Mouse (Mus musculus) macrophage (primary cell): ENCODE data around the gene Osbpl5. TPM values are rescaled to one million over a fixed set of nuclear protein-coding genes. Genes with fewer than 3 reads are reported as not detected.

ENCODE experiments used
- H3K27ac ChIP-seq: fragments of 350-480 bp; formaldehyde crosslinking; 2 replicates; pipeline ENCODE4 v1.9.0; 2021
- H3K36me3 ChIP-seq: fragments of 350-480 bp; formaldehyde crosslinking; 2 replicates; pipeline ENCODE4 v1.9.0; 2021; ENCODE audit errors: inconsistent target
- H3K4me3 ChIP-seq: fragments of 350-480 bp; formaldehyde crosslinking; 2 replicates; pipeline ENCODE4 v1.9.0; 2021; ENCODE audit errors: inconsistent target
- H3K79me2 ChIP-seq: fragments of 350-480 bp; formaldehyde crosslinking; 2 replicates; pipeline ENCODE4 v1.9.0; 2021; ENCODE audit errors: inconsistent target
- WGBS: methylation state at CpG from one replicate; pipeline ENCODE4 v1.1.7; 2026; ENCODE audit warnings: inconsistent platforms; ENCODE audit not compliant: missing documents; 5-methylcytosine and 5-hydroxymethylcytosine counted together
- polyA plus RNA-seq: library from polyadenylated mRNA; stranded (reverse); fragments of 250-400 nt; gene quantifications from 3 replicates; pipeline ENCODE4 v1.2.4, GENCODE M21; 2018; ENCODE audit warnings: inconsistent platforms

The Osbpl5 gene
- polyA plus RNA-seq, 1 experiment from 2014 or later: 1.2 TPM

- Histone ChIP-seq H3K36me3 (no peaks in the 10 kb centered on the region), H3K79me2 (no peaks in the 10 kb centered on the region), H3K27ac (no peak within 1 kb of the TSS), H3K4me3 (no peak within 1 kb of the TSS)
- 89% methylated on average over 6 of the region's 6 CpGs for WGBS
Observed at GRCm38 (mm10) chr7:143766893-143767292, 10.1 kb upstream of the Osbpl5 start, which contains the start of gene Mrgprg. TSS of gene Mrgprg (minus strand) at chr7:143766993.

- WGBS: 9% methylated on average over 19 of the region's 19 CpGs
- H3K79me2 ChIP-seq: no peaks in the 10 kb centered on the region
- H3K4me3 ChIP-seq: no peak overlapping the region
- H3K27ac ChIP-seq: no peak overlapping the region
- no peaks in the 10 kb centered on the region for H3K36me3 ChIP-seq
Observed at GRCm38 (mm10) chr7:143764876-143765530, 8.2 kb upstream of the Osbpl5 start.

DNA sequence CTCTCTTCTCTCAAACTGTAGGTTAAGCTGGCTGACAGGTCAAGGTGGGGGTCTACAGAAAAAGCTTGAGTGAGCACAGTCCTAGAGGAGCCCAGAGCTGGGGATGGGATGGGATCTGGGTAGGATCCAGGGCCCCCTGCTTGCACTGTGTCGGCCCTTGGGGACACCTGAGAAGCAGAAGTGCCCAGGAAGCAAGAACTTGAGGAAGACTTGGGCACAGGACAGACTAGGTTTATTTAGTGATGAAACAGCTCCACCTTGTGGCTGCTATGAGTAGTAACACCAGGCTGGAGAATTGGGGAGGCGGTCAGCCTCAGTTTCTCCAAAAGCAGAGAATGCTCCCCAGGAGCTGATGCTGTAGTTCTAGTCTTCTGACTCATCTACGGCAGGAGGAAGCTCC lies 7.0 kb upstream of the Osbpl5 start:
- no peaks in the 10 kb centered on the region for H3K79me2 ChIP-seq
- 15% methylated on average over 3 of the region's 3 CpGs for WGBS
- H3K4me3 ChIP-seq: no peak overlapping the region

GRCm38 (mm10) chr7:143758956-143759355 lies 2.2 kb upstream of the Osbpl5 start:
- H3K79me2 ChIP-seq: no peaks in the 10 kb centered on the region
- no peak overlapping the region for H3K27ac ChIP-seq
- H3K36me3 ChIP-seq: no peaks in the 10 kb centered on the region
- WGBS: 86% methylated on average over 3 of the region's 3 CpGs
- H3K4me3 ChIP-seq: no peak overlapping the region

More for the DNA sequence above, 7.0 kb upstream of the Osbpl5 start:
- no peaks in the 10 kb centered on the region for H3K36me3 ChIP-seq
- no peak overlapping the region for H3K27ac ChIP-seq

DNA sequence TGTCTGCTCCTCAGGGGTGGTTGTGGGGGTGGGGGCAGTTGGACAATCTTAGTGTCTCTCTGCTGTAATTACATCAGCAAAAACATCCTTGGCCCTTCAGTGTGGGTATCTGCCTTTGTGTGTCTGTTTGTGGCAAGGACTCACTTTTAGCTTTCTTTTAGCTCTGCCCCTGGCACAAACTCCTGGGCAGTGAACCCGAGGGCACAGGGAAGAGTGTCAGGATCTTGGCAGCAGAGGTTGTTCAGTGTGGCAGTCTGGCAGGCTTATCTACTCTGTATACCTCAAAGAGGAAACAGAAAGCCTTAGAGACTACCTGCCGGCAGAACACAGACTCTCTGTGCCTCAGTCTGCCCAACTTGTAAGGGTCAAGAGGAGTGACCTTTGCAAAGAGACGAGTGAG lies 911 bp upstream of the Osbpl5 start:
- no peaks in the 10 kb centered on the region for H3K79me2 ChIP-seq
- H3K27ac ChIP-seq: no peak overlapping the region
- no peaks in the 10 kb centered on the region for H3K36me3 ChIP-seq
- WGBS: 51% methylated on average over 3 of the region's 3 CpGs
- H3K4me3 ChIP-seq: no peak overlapping the region

DNA sequence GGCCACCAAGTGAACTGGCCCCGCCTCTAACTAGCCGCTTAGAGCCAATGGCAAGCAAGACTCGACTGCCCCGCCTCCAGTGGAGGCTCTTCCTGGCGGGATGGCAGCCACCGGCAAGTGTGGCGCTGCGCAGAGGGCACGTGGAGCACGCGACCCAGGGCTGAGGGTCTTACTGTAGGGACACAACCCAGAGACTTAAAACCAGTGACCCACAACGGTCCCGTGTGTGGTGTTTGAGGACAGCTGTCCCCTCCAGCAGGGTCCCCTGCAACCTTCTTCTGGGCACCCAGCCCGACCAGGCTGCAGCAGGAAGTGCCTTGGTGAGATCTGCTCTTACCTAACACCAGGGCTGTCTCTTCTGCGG lies 224 bp upstream of the Osbpl5 start:
- no peak overlapping the region for H3K27ac ChIP-seq
- H3K4me3 ChIP-seq: no peak overlapping the region; the same call in 1 of the 2 replicates
- H3K36me3 ChIP-seq: no peaks in the 10 kb centered on the region
- under 1% methylated on average over 14 of the region's 15 CpGs for WGBS
- no peaks in the 10 kb centered on the region for H3K79me2 ChIP-seq

DNA sequence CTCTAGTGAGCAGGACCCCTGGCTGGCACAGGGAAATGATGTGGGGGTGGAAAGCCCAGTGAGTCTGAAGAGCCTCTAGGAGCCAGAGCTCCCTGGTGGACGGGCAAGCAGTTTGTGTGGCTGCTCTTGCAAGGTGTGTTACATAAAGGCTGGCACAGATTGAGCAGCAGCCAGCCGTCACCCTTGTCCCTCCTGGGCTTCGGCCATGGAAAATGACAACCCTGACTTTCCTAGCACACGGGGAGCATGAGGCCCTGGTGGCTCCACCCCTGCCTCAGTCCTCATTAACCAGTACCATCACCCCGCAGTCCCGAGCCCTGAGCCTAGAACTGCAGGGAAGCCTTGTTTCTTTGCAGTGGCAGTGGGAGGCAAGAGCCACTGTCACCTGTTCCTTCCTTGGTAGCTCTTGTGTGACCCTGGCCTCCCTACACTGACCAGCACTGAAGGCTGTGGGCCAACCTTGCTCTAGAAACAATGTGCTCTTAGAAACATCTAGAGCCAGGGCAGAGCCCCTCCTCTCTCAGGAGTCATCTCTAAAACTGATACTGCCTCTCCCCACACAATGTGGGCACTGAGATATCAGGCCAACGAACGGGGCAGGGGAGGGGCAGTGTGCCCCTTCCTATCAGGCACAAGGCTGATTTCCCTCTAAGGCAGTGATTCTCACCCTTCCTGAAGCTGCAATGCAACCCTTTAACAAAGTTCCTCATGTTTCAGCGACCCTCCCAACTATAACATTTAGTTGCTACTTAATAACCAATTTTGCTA lies 1.2 kb downstream of the Osbpl5 start:
- H3K79me2 ChIP-seq: no peaks in the 10 kb centered on the region
- H3K36me3 ChIP-seq: no peaks in the 10 kb centered on the region
- no peak overlapping the region for H3K4me3 ChIP-seq
- no peak overlapping the region for H3K27ac ChIP-seq
- WGBS: 74% methylated on average over 9 of the region's 9 CpGs

DNA sequence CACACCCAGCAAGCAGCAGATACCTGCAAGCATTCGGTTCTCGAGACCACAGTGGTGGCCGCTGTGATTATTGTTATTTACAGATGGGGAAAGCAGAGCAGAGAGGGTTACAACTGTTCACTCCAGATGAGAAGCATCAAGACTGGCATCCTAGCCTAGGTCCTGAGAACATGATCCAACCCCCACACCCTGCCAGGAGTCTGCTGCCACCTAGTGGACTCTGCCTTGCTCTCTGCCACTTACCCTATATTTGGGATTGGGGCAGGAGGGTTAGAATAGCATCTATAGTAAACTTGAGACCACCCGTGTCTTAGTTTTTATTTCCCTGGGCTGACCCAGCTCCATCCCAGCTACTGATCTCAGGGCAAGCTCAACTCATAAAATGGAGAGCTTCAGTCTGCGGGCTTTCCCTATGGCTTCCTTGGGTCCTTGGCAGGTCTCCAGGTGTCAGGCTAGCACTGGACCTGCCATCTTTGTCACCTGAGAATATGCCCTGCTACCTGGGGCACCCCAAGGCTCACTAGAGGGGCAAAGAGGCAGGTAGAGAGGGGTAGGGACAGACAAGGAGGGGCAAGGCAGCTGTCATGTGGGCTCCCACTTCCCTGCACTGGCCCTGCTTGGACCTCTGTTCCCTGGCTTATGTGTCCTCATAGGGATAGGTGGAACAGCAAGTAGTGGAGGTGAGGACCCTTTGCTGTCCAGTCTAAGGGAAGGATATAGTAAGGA lies 2.6 kb downstream of the Osbpl5 start:
- no peak overlapping the region for H3K27ac ChIP-seq
- 64% methylated on average over 5 of the region's 5 CpGs for WGBS
- H3K4me3 ChIP-seq: no peak overlapping the region
- H3K36me3 ChIP-seq: no peaks in the 10 kb centered on the region
- no peaks in the 10 kb centered on the region for H3K79me2 ChIP-seq

DNA sequence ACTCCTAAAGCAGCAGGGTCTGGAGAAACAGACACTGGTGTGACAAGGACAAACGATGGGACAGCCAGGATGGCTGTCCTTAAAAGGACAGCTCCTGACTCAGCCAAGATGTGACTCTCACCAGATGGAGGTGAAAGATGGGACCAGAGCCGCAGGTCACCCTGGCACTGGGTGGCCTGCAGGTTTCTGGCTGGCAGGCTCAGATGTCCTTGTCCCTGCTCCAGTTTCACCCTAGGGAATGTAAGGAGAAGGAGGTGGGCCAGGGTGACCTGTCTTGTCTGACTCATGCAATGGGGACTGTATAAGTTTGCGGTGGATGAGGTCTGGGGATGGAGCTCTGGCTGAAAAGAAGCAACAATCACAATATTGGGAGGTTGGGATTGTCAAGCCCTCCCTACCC lies 4.2 kb downstream of the Osbpl5 start:
- Histone ChIP-seq H3K79me2 (no peaks in the 10 kb centered on the region), H3K27ac (no peak overlapping the region), H3K4me3 (no peak overlapping the region), H3K36me3 (no peaks in the 10 kb centered on the region)
- WGBS: 80% methylated on average over 3 of the region's 3 CpGs

GRCm38 (mm10) chr7:143752056-143752455 lies 4.7 kb downstream of the Osbpl5 start:
- Histone ChIP-seq H3K27ac (no peak overlapping the region), H3K36me3 (no peaks in the 10 kb centered on the region), H3K79me2 (no peaks in the 10 kb centered on the region), H3K4me3 (no peak overlapping the region)
- WGBS: 86% methylated on average over 4 of the region's 4 CpGs

- Histone ChIP-seq H3K27ac (no peak overlapping the region), H3K4me3 (no peak overlapping the region), H3K79me2 (no peaks in the 10 kb centered on the region), H3K36me3 (no peaks in the 10 kb centered on the region)
- WGBS: 100% methylated on average over 1 of the region's 1 CpGs
Observed at GRCm38 (mm10) chr7:143751380-143751779, 5.4 kb downstream of the Osbpl5 start.

- Histone ChIP-seq H3K36me3 (no peaks in the 10 kb centered on the region), H3K4me3 (no peak overlapping the region), H3K79me2 (no peaks in the 10 kb centered on the region), H3K27ac (no peak overlapping the region)
- 90% methylated on average over 3 of the region's 3 CpGs for WGBS
Observed at GRCm38 (mm10) chr7:143749045-143749444, 7.7 kb downstream of the Osbpl5 start.

GRCm38 (mm10) chr7:143748041-143748868 lies 8.5 kb downstream of the Osbpl5 start:
- Histone ChIP-seq H3K79me2 (no peaks in the 10 kb centered on the region), H3K4me3 (no peak overlapping the region), H3K27ac (no peak overlapping the region), H3K36me3 (no peaks in the 10 kb centered on the region)
- 15% methylated on average over 14 of the region's 16 CpGs for WGBS

GRCm38 (mm10) chr7:143740653-143741052 lies 16.1 kb downstream of the Osbpl5 start:
- 49% methylated on average over 2 of the region's 2 CpGs for WGBS
- Histone ChIP-seq H3K36me3 (no peaks in the 10 kb centered on the region), H3K79me2 (no peaks in the 10 kb centered on the region), H3K27ac (no peak overlapping the region), H3K4me3 (no peak overlapping the region)
